In genomic region chr19:10472958-10473357, GRCm38 (mm10) we compare ENCODE assay signal across 21 mouse cellular contexts. TPM values are rescaled to one million over a fixed set of nuclear protein-coding genes. Genes with fewer than 3 reads are reported as not detected.
DNase-seq lines count a peak whose midpoint lies in the region.
"Had no signal": no experiment of that assay in that cellular context is flagged by ENCODE, and none has a peak within 500 bp of the region (broad histone marks: within the 10 kb centered on the region; RNA-seq: fewer than 3 reads in every experiment).

No protein-coding gene starts in this region.

- peak; percentile 23 for DNase-seq in layer of hippocampus, adult 11-12 months (ENCODE audit: low spot score)
- no peak for DNase-seq in layer of hippocampus, adult 18-20 months (ENCODE audit: low spot score in 2 of 2)
- peak; percentile 41 to 68 for DNase-seq in left cerebral cortex, adult 18-20 months (ENCODE audit: low spot score in 2 of 2)
- DNase-seq in left cerebral cortex, adult 11 months (ENCODE audit: low spot score) = no peak
- peak; percentile 56 for DNase-seq in right cerebral cortex, adult 18-20 months
- no peak for DNase-seq in right cerebral cortex, postnatal 14 days
- peak; percentile 38 for DNase-seq in telencephalon, adult 2 months (ENCODE audit: low read depth, low spot score)
- DNase-seq in urinary bladder, postnatal 36 days (ENCODE audit: low spot score in 2 of 2) = no peak
- DNase-seq: adrenal gland, adult 2 months; adrenal gland, postnatal 14 days; cerebellum, adult 11-12 months; cerebellum, adult 8-10 months; cerebellum, postnatal 10 days; cerebellum, postnatal 36 days; gastrocnemius, postnatal 10 days; gastrocnemius, postnatal 36 days; heart, adult 2 months; heart, postnatal 14 days; heart, postnatal 4 days had no signal

RNA-seq across cellular contexts. Expression of gene Ppp1r32, which starts 9.8 kb away (rescaled TPM):
- total RNA-seq in layer of hippocampus, adult 18-20 months (2021) = 1 to 10 TPM; 1.3 to 1.9 TPM
- under 1 TPM; 0.77 to 0.91 TPM for total RNA-seq in left cerebral cortex, adult 18-20 months (2021)

RNA-seq across cellular contexts. Expression of gene Lrrc10b, which starts 15.7 kb away (rescaled TPM):
- total RNA-seq in layer of hippocampus, adult 18-20 months (2021) = 10 to 100 TPM; 70.5 to 77.9 TPM
- total RNA-seq in left cerebral cortex, adult 18-20 months (2021) = 10 to 100 TPM; 12.7 to 27.8 TPM
- total RNA-seq: granulocyte monocyte progenitor cell, adult 5-6 weeks; MEL had no signal

RNA-seq across cellular contexts. Expression of gene Cpsf7, which starts 52.1 kb away (rescaled TPM):
- 10 to 100 TPM; 68.6 to 74.5 TPM for total RNA-seq in layer of hippocampus, adult 18-20 months (2021)
- total RNA-seq in left cerebral cortex, adult 18-20 months (2021) = 10 to 100 TPM; 76.8 to 79.5 TPM

RNA-seq across cellular contexts. Expression of gene Sdhaf2, which starts 53.0 kb away (rescaled TPM):
- total RNA-seq in layer of hippocampus, adult 18-20 months (2021) = 10 to 100 TPM; 51.3 to 55.5 TPM
- total RNA-seq in left cerebral cortex, adult 18-20 months (2021) = 10 to 100 TPM; 52.9 to 53.4 TPM

Comparison
In these comparisons a context has a peak if more than half of its experiments do, and no peak if none do; other contexts are left out.
1. DNase-seq: peak in layer of hippocampus, adult 11-12 months (single experiment), left cerebral cortex, adult 18-20 months (2 of 2), right cerebral cortex, adult 18-20 months (single experiment) and telencephalon, adult 2 months (single experiment); none in layer of hippocampus, adult 18-20 months (0 of 2), left cerebral cortex, adult 11 months (single experiment), right cerebral cortex, postnatal 14 days (single experiment) and urinary bladder, postnatal 36 days (0 of 2).